Mouse (Mus musculus): ENCODE measurements around the gene Retreg1.
"Not testable (repeated sequence)": the region's sequence is repeated elsewhere in the genome, so short reads cannot be mapped to it uniquely, and the experiment has no call there.

Gene Retreg1

GRCm38 (mm10) chr15:25942415-25942814 lies 99.4 kb downstream of the Retreg1 start:
- DNase-seq (ENCODE audit: extremely low read depth, insufficient read length, low spot score): no peak

GRCm38 (mm10) chr15:25943386-25944137 lies 100.6 kb downstream of the Retreg1 start:
- no peak for DNase-seq (ENCODE audit: extremely low read depth, insufficient read length, low spot score)

- DNase-seq (ENCODE audit: extremely low read depth, insufficient read length, low spot score): no peak
These were observed 102.2 kb downstream of the Retreg1 start for GRCm38 (mm10) chr15:25945224-25945623.

- DNase-seq (ENCODE audit: extremely low read depth, insufficient read length, low spot score): no peak
These were observed 103.5 kb downstream of the Retreg1 start for GRCm38 (mm10) chr15:25946482-25946881.

- DNase-seq (ENCODE audit: extremely low read depth, insufficient read length, low spot score): no peak
These were observed 104.4 kb downstream of the Retreg1 start for GRCm38 (mm10) chr15:25947383-25947782.

- DNase-seq (ENCODE audit: extremely low read depth, insufficient read length, low spot score): no peak
These were observed 105.6 kb downstream of the Retreg1 start for GRCm38 (mm10) chr15:25948257-25949223.

- DNase-seq (ENCODE audit: extremely low read depth, insufficient read length, low spot score): no peak
These were observed 106.7 kb downstream of the Retreg1 start for GRCm38 (mm10) chr15:25949696-25950095.

- no peak for DNase-seq (ENCODE audit: extremely low read depth, insufficient read length, low spot score)
These were observed 107.6 kb downstream of the Retreg1 start for GRCm38 (mm10) chr15:25950584-25950983.

- no peak for DNase-seq (ENCODE audit: extremely low read depth, insufficient read length, low spot score)
These were observed 108.1 kb downstream of the Retreg1 start for GRCm38 (mm10) chr15:25951037-25951436.

- DNase-seq (ENCODE audit: extremely low read depth, insufficient read length, low spot score): no peak
These were observed 113.0 kb downstream of the Retreg1 start for GRCm38 (mm10) chr15:25956001-25956400.

GRCm38 (mm10) chr15:25956422-25957117 lies 113.6 kb downstream of the Retreg1 start:
- DNase-seq (ENCODE audit: extremely low read depth, insufficient read length, low spot score): peak; percentile 62

- no peak for DNase-seq (ENCODE audit: extremely low read depth, insufficient read length, low spot score)
These were observed 114.7 kb downstream of the Retreg1 start for GRCm38 (mm10) chr15:25957651-25958050.

- DNase-seq (ENCODE audit: extremely low read depth, insufficient read length, low spot score): no peak
These were observed 116.4 kb downstream of the Retreg1 start for GRCm38 (mm10) chr15:25959375-25959774.

GRCm38 (mm10) chr15:25960231-25960630 lies 117.3 kb downstream of the Retreg1 start:
- DNase-seq (ENCODE audit: extremely low read depth, insufficient read length, low spot score): no peak

- DNase-seq (ENCODE audit: extremely low read depth, insufficient read length, low spot score): no peak
These were observed 123.3 kb downstream of the Retreg1 start for GRCm38 (mm10) chr15:25966220-25966774.

- no peak for DNase-seq (ENCODE audit: extremely low read depth, insufficient read length, low spot score)
These were observed 128.6 kb downstream of the Retreg1 start for GRCm38 (mm10) chr15:25971596-25971995.

GRCm38 (mm10) chr15:25972758-25973157 lies 129.8 kb downstream of the Retreg1 start:
- no peak for DNase-seq (ENCODE audit: extremely low read depth, insufficient read length, low spot score)

GRCm38 (mm10) chr15:25974352-25974751 lies 131.4 kb downstream of the Retreg1 start:
- DNase-seq (ENCODE audit: extremely low read depth, insufficient read length, low spot score): no peak

- DNase-seq (ENCODE audit: extremely low read depth, insufficient read length, low spot score): no peak
These were observed 132.8 kb downstream of the Retreg1 start for GRCm38 (mm10) chr15:25975810-25976209.

- not testable (repeated sequence) for DNase-seq (ENCODE audit: extremely low read depth, insufficient read length, low spot score)
These were observed 140.6 kb downstream of the Retreg1 start for GRCm38 (mm10) chr15:25983614-25984013.
